Mouse (Mus musculus): ENCODE measurements around the gene Ap3b1.
"Not testable (repeated sequence)": the region's sequence is repeated elsewhere in the genome, so short reads cannot be mapped to it uniquely, and the experiment has no call there.

Gene Ap3b1

GRCm38 (mm10) chr13:94358401-94359265 lies at the start of gene Ap3b1:
Gene Ap3b1 (plus strand): TSS chr13:94358960.
- peak; percentile 85 for DNase-seq (ENCODE audit: low spot score)

GRCm38 (mm10) chr13:94312812-94313211 lies 45.9 kb upstream of the Ap3b1 start:
- DNase-seq (ENCODE audit: low spot score), result not testable (repeated sequence)

- DNase-seq (ENCODE audit: low spot score), result no peak
Observed at GRCm38 (mm10) chr13:94316975-94317511, 41.7 kb upstream of the Ap3b1 start.

GRCm38 (mm10) chr13:94321094-94321792 lies 37.5 kb upstream of the Ap3b1 start:
- DNase-seq (ENCODE audit: low spot score), result no peak

GRCm38 (mm10) chr13:94322475-94322874 lies 36.3 kb upstream of the Ap3b1 start:
- no peak for DNase-seq (ENCODE audit: low spot score)

- no peak for DNase-seq (ENCODE audit: low spot score)
Observed at GRCm38 (mm10) chr13:94328063-94328462, 30.7 kb upstream of the Ap3b1 start.

- DNase-seq (ENCODE audit: low spot score), result not testable (repeated sequence)
Observed at GRCm38 (mm10) chr13:94329005-94329404, 29.8 kb upstream of the Ap3b1 start.

- DNase-seq (ENCODE audit: low spot score), result no peak
Observed at GRCm38 (mm10) chr13:94330392-94330979, 28.3 kb upstream of the Ap3b1 start.

GRCm38 (mm10) chr13:94338357-94338756 lies 20.4 kb upstream of the Ap3b1 start:
- DNase-seq (ENCODE audit: low spot score), result no peak

GRCm38 (mm10) chr13:94343192-94343591 lies 15.6 kb upstream of the Ap3b1 start:
- no peak for DNase-seq (ENCODE audit: low spot score)

GRCm38 (mm10) chr13:94344600-94344999 lies 14.2 kb upstream of the Ap3b1 start:
- DNase-seq (ENCODE audit: low spot score), result not testable (repeated sequence)

GRCm38 (mm10) chr13:94354584-94354983 lies 4.2 kb upstream of the Ap3b1 start:
- DNase-seq (ENCODE audit: low spot score), result no peak

GRCm38 (mm10) chr13:94358101-94358400 lies 709 bp upstream of the Ap3b1 start:
- no peak for DNase-seq (ENCODE audit: low spot score)

GRCm38 (mm10) chr13:94359282-94359920 lies 641 bp downstream of the Ap3b1 start:
- DNase-seq (ENCODE audit: low spot score), result no peak

- not testable (repeated sequence) for DNase-seq (ENCODE audit: low spot score)
Observed at GRCm38 (mm10) chr13:94361013-94361580, 2.3 kb downstream of the Ap3b1 start.

GRCm38 (mm10) chr13:94364336-94364735 lies 5.6 kb downstream of the Ap3b1 start:
- DNase-seq (ENCODE audit: low spot score), result no peak

GRCm38 (mm10) chr13:94365108-94365907 lies 6.5 kb downstream of the Ap3b1 start:
- no peak for DNase-seq (ENCODE audit: low spot score)

- DNase-seq (ENCODE audit: low spot score), result no peak
Observed at GRCm38 (mm10) chr13:94367869-94368268, 9.1 kb downstream of the Ap3b1 start.

- DNase-seq (ENCODE audit: low spot score), result no peak
Observed at GRCm38 (mm10) chr13:94370521-94370920, 11.8 kb downstream of the Ap3b1 start.

- no peak for DNase-seq (ENCODE audit: low spot score)
Observed at GRCm38 (mm10) chr13:94372066-94372465, 13.3 kb downstream of the Ap3b1 start.

- no peak for DNase-seq (ENCODE audit: low spot score)
Observed at GRCm38 (mm10) chr13:94374131-94374530, 15.4 kb downstream of the Ap3b1 start.
